Mouse (Mus musculus) bone marrow, adult 2 months (tissue): Measurements from ENCODE around the gene Ebpl. TPM values are rescaled to one million over a fixed set of nuclear protein-coding genes. Genes with fewer than 3 reads are reported as not detected.

ENCODE experiments used
- H3K27ac ChIP-seq: fragments of 200-500 bp; 2 replicates; pipeline ENCODE4 v1.5.1; 2012; ENCODE audit warnings: low read depth, mild to moderate bottlenecking, control low read depth, inconsistent platforms, low read length; ENCODE audit not compliant: control insufficient read depth, poor library complexity, insufficient read depth
- H3K4me1 ChIP-seq: fragments of 200-500 bp; 2 replicates; pipeline ENCODE4 v1.6.1; 2011; ENCODE audit warnings: low read length; ENCODE audit not compliant: control insufficient read depth, insufficient read depth
- H3K4me3 ChIP-seq: fragments of 200-500 bp; replicated peaks from 2 replicates; pipeline ENCODE3; 2011; ENCODE audit warnings: mild to moderate bottlenecking, low read depth, low read length, control low read depth; ENCODE audit not compliant: control insufficient read depth
- CTCF ChIP-seq: fragments of 200-500 bp; IDR thresholded peaks from 2 replicates; pipeline ENCODE4 v1.5.1; 2011; ENCODE audit warnings: low read length, control low read depth; ENCODE audit not compliant: control insufficient read depth, insufficient read depth
- POLR2A ChIP-seq: fragments of 200-500 bp; IDR thresholded peaks from 2 replicates; pipeline ENCODE4 v1.6.1; 2011; ENCODE audit warnings: low read depth, mild to moderate bottlenecking, control low read depth, low read length, borderline replicate concordance; ENCODE audit not compliant: control insufficient read depth
- WGBS: fragments of 180-500 bp; shearing (Covaris S2); methylation state at CpG from one replicate; pipeline ENCODE4 v1.1.7; 2018; 5-methylcytosine and 5-hydroxymethylcytosine counted together
- polyA plus RNA-seq: library from polyadenylated mRNA; stranded (reverse); fragments of >200 nt; gene quantifications from 2 replicates; pipeline ENCODE4 v1.2.4, GENCODE M21; 2011; ENCODE audit warnings: low replicate concordance; ENCODE audit not compliant: missing spikeins, insufficient read depth, insufficient read length

The Ebpl gene
- polyA plus RNA-seq, 1 experiment, result 7.6 TPM

DNA sequence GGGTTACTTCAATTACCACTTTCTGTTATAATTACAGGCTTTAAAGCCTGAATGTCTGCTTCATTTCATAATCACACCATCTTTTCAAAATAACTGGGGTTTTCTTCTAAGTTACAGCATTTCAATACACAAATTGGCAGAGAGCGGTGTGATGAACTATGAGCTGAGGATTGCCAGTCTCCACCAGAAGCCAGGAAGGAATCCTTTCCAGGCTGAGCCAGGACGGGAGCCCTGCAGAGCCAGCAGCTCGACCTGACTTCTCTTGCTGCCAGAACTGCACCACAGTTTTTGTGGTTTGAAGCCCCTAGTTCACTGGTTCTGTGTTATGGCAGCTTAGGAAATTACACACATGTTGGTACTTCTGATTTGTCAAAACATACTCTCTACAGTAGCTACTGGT lies 4.4 kb upstream of the Ebpl start:
- H3K4me1 ChIP-seq, result no peaks in the 10 kb centered on the region; the same call in 1 of the 2 replicates
- TF ChIP-seq CTCF, result no peak
- TF ChIP-seq POLR2A, result no peak
- no peak overlapping the region for H3K27ac ChIP-seq
- 72% methylated on average over 3 of the region's 3 CpGs for WGBS
- H3K4me3 ChIP-seq, result no peak overlapping the region

GRCm38 (mm10) chr14:61363734-61364133 lies 3.5 kb upstream of the Ebpl start:
- H3K4me3 ChIP-seq, result no peak overlapping the region
- H3K4me1 ChIP-seq, result no peaks in the 10 kb centered on the region; the same call in 1 of the 2 replicates
- WGBS, result 94% methylated on average over 2 of the region's 2 CpGs
- TF ChIP-seq CTCF (no peak), POLR2A (no peak)
- no peak overlapping the region for H3K27ac ChIP-seq

- Histone ChIP-seq H3K4me3 (no peak overlapping the region), H3K27ac (no peak overlapping the region), H3K4me1 (no peaks in the 10 kb centered on the region; the same call in 1 of the 2 replicates)
- TF ChIP-seq CTCF (no peak), POLR2A (no peak)
- 83% methylated on average over 2 of the region's 2 CpGs for WGBS
Observed at GRCm38 (mm10) chr14:61362268-61362667, 2.0 kb upstream of the Ebpl start.

DNA sequence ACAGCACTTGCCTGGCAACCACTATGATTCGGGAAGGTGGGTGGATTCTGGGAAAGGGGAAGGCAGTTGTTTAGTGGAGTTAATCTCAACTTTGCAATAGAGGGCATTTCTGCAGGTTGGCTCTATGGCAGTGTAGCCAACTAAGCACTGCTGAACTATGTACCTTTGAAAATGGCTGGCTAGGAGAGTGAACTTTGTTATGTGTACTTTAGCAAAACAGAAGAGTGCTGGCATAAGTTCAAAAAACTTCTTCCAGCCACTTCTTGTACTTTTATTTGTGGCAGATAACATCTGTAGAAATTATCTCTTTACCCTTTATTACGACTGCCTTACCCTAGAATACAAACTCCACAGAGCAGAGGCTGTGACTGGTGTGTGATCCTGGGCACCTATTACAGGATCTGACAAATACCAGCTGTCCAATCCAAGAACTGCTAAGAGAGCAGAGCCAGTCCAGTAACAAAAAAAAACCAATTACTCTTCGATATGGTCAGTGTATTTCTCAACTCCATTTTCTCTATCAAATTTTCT lies 807 bp upstream of the Ebpl start:
- no peak overlapping the region for H3K27ac ChIP-seq
- H3K4me3 ChIP-seq, result no peak overlapping the region
- H3K4me1 ChIP-seq, result no peaks in the 10 kb centered on the region; the same call in 1 of the 2 replicates
- no peak for TF ChIP-seq CTCF
- no peak for TF ChIP-seq POLR2A
- 61% methylated on average over 3 of the region's 3 CpGs for WGBS

DNA sequence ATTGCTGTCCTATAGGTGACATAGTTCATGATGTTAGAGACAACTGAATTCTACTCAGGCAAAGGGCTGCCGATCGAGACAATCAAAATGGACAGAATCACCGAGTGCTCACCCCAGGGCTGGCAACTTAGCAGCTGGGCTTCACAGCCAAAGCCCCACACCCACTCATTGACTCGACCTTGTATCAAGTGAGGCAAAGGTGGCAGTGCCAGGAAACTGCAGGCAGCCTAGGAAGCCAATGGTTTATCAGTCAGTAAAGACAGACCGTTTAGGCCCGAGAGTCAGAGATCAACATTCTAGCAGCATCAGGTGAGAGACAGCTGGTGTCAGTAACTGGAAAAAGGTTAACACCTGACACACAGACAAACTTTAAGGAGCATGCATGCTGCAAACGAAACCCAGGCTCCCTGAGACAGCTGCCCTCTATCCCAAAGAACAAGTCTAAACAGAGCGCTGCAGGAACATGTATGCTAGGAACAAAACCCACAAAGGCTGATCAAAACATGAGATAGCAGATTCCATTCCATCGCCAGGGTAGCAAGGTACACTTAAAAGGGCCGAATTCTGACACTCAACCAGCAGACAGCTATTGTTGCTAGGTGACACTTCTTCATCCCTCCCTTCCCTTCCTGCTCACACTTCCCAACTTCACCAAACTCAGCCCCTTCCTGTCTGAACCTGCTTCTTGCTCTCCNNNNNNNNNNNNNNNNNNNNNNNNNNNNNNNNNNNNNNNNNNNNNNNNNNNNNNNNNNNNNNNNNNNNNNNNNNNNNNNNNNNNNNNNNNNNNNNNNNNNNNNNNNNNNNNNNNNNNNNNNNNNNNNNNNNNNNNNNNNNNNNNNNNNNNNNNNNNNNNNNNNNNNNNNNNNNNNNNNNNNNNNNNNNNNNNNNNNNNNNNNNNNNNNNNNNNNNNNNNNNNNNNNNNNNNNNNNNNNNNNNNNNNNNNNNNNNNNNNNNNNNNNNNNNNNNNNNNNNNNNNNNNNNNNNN lies 5.7 kb downstream of the Ebpl start:
- Histone ChIP-seq H3K4me1 (no peaks in the 10 kb centered on the region), H3K27ac (no peak overlapping the region), H3K4me3 (no peak overlapping the region)
- 66% methylated on average over 10 of the region's 10 CpGs for WGBS
- TF ChIP-seq CTCF (no peak), POLR2A (no peak)

DNA sequence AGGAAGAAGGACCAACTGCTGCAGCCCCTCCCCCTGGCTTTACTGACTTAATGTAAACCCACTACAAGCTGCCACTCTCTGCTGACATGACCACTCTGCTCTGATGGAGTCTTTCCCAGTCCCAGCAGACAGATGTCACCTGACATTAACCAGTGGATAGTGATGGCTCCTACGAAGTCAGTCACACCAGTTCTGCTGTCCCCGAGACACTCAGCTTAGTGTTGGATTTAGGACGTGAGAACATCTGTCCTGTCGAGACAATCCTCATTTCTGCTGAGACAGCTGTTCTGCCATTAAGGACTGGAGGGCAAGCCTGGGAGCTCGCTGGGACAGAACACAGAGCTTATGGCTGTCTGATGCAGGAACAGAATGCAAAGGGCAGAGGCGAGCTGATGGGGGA lies 9.4 kb downstream of the Ebpl start:
- 83% methylated on average over 6 of the region's 6 CpGs for WGBS
- Histone ChIP-seq H3K27ac (no peak overlapping the region), H3K4me3 (no peak overlapping the region), H3K4me1 (no peaks in the 10 kb centered on the region)
- TF ChIP-seq CTCF, result no peak
- TF ChIP-seq POLR2A, result no peak

DNA sequence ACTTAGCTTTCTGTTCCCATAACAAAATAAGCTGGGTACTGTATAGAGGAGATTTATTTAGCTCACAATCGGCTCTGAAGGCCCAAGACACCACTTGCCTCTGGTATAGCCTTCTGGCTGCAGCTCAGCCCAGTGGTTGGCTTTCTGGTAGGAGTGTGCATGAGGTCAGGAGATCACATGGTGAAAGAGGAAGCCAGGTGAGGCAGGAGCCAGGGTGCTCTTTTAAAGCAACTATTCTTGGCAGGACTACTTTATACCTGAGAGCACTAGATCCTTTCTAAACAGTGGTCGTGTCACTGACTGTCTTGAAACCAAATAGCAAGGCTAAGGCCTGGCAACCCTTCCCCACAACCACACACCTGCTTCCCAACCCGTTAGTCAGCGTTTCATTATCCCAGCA lies 10.4 kb downstream of the Ebpl start:
- Histone ChIP-seq H3K27ac (no peak overlapping the region), H3K4me3 (no peak overlapping the region), H3K4me1 (no peaks in the 10 kb centered on the region)
- WGBS, result 75% methylated on average over 4 of the region's 4 CpGs
- no peak for TF ChIP-seq CTCF
- no peak for TF ChIP-seq POLR2A
